Mouse (Mus musculus) intestine, embryonic 15.5 days (tissue): ENCODE measurements around the gene Rab11fip5. TPM values are rescaled to one million over a fixed set of nuclear protein-coding genes. Genes with fewer than 3 reads are reported as not detected.

Experiments
- ATAC-seq: fragments of 200-750 bp; cut with Nextera tagmentation; 2 replicates; pipeline ENCODE4 v1.8.0; 2017; ENCODE audit warnings: moderate TSS enrichment, moderate library complexity
- H3K27ac ChIP-seq: fragments of 300-500 bp; sonication (generic); 2 replicates; pipeline ENCODE4 v1.5.1; 2015; ENCODE audit warnings: mild to moderate bottlenecking, inconsistent platforms
- H3K27me3 ChIP-seq: fragments of 300-500 bp; sonication (generic); replicated peaks from 2 replicates; pipeline ENCODE4 v1.6.1; 2015; ENCODE audit warnings: inconsistent platforms
- H3K36me3 ChIP-seq: fragments of 300-500 bp; sonication (generic); 2 replicates; pipeline ENCODE4 v1.6.1; 2015; ENCODE audit warnings: inconsistent platforms
- H3K4me1 ChIP-seq: fragments of 300-500 bp; sonication (generic); replicated peaks from 2 replicates; pipeline ENCODE4 v1.6.1; 2015; ENCODE audit warnings: inconsistent platforms
- H3K4me2 ChIP-seq: fragments of 300-500 bp; sonication (generic); replicated peaks from 2 replicates; pipeline ENCODE4 v1.6.1; 2015; ENCODE audit warnings: mild to moderate bottlenecking, inconsistent platforms
- H3K4me3 ChIP-seq: fragments of 300-500 bp; sonication (generic); replicated peaks from 2 replicates; pipeline ENCODE4 v1.5.1; 2015; ENCODE audit warnings: inconsistent platforms
- H3K9ac ChIP-seq: fragments of 300-500 bp; sonication (generic); 2 replicates; pipeline ENCODE4 v1.6.1; 2015; ENCODE audit warnings: inconsistent platforms
- H3K9me3 ChIP-seq: fragments of 300-500 bp; sonication (generic); 2 replicates; pipeline ENCODE4 v1.6.1; 2016; ENCODE audit warnings: inconsistent platforms
- WGBS: fragments of 180-500 bp; shearing (Covaris S2); methylation state at CpG from one replicate; pipeline ENCODE4 v1.1.7; 2015; 5-methylcytosine and 5-hydroxymethylcytosine counted together
- polyA plus RNA-seq: library from polyadenylated mRNA; unstranded; fragments of >200 nt; fragmentation: Nextera tagmentation; extraction: Ambion mirVana; gene quantifications from 2 replicates; pipeline ENCODE4 v1.2.1, GENCODE M21; 2015

Gene Rab11fip5
- polyA plus RNA-seq, 1 experiment from 2014 or later: 12.0 TPM

GRCm38 (mm10) chr6:85326564-85326963 is 47.9 kb downstream of the Rab11fip5 start:
- Histone ChIP-seq H3K4me3 (no peak overlapping the region), H3K4me2 (no peak overlapping the region), H3K36me3 (no peaks in the 10 kb centered on the region), H3K4me1 (peaks cover 7% of the 10 kb centered on the region), H3K27me3 (no peaks in the 10 kb centered on the region), H3K9me3 (no peaks in the 10 kb centered on the region), H3K27ac (no peak overlapping the region), H3K9ac (no peak overlapping the region)
- no peak for ATAC-seq
- 80% methylated on average over 4 of the region's 4 CpGs for WGBS

GRCm38 (mm10) chr6:85325109-85325508 is 49.3 kb downstream of the Rab11fip5 start:
- no peak for ATAC-seq
- Histone ChIP-seq H3K36me3 (no peaks in the 10 kb centered on the region), H3K9ac (no peak overlapping the region), H3K27me3 (no peaks in the 10 kb centered on the region), H3K4me3 (no peak overlapping the region), H3K4me1 (no peaks in the 10 kb centered on the region), H3K4me2 (no peak overlapping the region), H3K9me3 (no peaks in the 10 kb centered on the region), H3K27ac (no peak overlapping the region)
- WGBS: 30% methylated on average over 2 of the region's 2 CpGs

GRCm38 (mm10) chr6:85320445-85320866 is 54.0 kb downstream of the Rab11fip5 start:
- 78% methylated on average over 6 of the region's 6 CpGs for WGBS
- Histone ChIP-seq H3K4me1 (no peaks in the 10 kb centered on the region), H3K36me3 (no peaks in the 10 kb centered on the region), H3K9me3 (no peaks in the 10 kb centered on the region), H3K4me2 (no peak overlapping the region), H3K9ac (no peak overlapping the region), H3K4me3 (no peak overlapping the region), H3K27ac (no peak overlapping the region), H3K27me3 (no peaks in the 10 kb centered on the region)
- ATAC-seq: no peak

GRCm38 (mm10) chr6:85316211-85316610 is 58.2 kb downstream of the Rab11fip5 start:
- Histone ChIP-seq H3K4me3 (no peak overlapping the region), H3K27me3 (no peaks in the 10 kb centered on the region), H3K4me1 (no peaks in the 10 kb centered on the region), H3K27ac (no peak overlapping the region), H3K4me2 (no peak overlapping the region), H3K9ac (no peak overlapping the region), H3K36me3 (no peaks in the 10 kb centered on the region), H3K9me3 (no peaks in the 10 kb centered on the region)
- ATAC-seq: no peak
- WGBS: 96% methylated on average over 2 of the region's 2 CpGs

- no peak for ATAC-seq
- Histone ChIP-seq H3K36me3 (no peaks in the 10 kb centered on the region), H3K4me1 (no peaks in the 10 kb centered on the region), H3K27ac (no peak overlapping the region), H3K4me2 (no peak overlapping the region), H3K9ac (no peak overlapping the region), H3K4me3 (no peak overlapping the region), H3K27me3 (no peaks in the 10 kb centered on the region), H3K9me3 (no peaks in the 10 kb centered on the region)
- 50% methylated on average over 9 of the region's 9 CpGs for WGBS
Measured at GRCm38 (mm10) chr6:85314064-85314798, 60.2 kb downstream of the Rab11fip5 start.

GRCm38 (mm10) chr6:85307894-85308293 is 66.5 kb downstream of the Rab11fip5 start:
- no peak overlapping the region for H3K4me3 ChIP-seq
- 74% methylated on average over 4 of the region's 4 CpGs for WGBS
- H3K27ac ChIP-seq: no peak overlapping the region
- no peak overlapping the region for H3K9ac ChIP-seq
- H3K27me3 ChIP-seq: no peaks in the 10 kb centered on the region
- no peaks in the 10 kb centered on the region for H3K4me1 ChIP-seq
- no peak for ATAC-seq
- H3K9me3 ChIP-seq: no peaks in the 10 kb centered on the region
- no peaks in the 10 kb centered on the region for H3K36me3 ChIP-seq
- no peak overlapping the region for H3K4me2 ChIP-seq

- WGBS: 83% methylated on average over 3 of the region's 3 CpGs
- Histone ChIP-seq H3K27me3 (no peaks in the 10 kb centered on the region), H3K4me1 (no peaks in the 10 kb centered on the region; the same call in 1 of the 2 replicates), H3K27ac (no peak overlapping the region), H3K36me3 (no peaks in the 10 kb centered on the region), H3K9ac (no peak overlapping the region), H3K4me3 (no peak overlapping the region), H3K9me3 (no peaks in the 10 kb centered on the region), H3K4me2 (no peak overlapping the region)
- ATAC-seq: no peak
Measured at GRCm38 (mm10) chr6:85306375-85306774, 68.1 kb downstream of the Rab11fip5 start.

- Histone ChIP-seq H3K36me3 (no peaks in the 10 kb centered on the region), H3K4me3 (no peak overlapping the region), H3K9me3 (no peaks in the 10 kb centered on the region), H3K27ac (no peak overlapping the region), H3K27me3 (no peaks in the 10 kb centered on the region), H3K9ac (no peak overlapping the region), H3K4me1 (no peaks in the 10 kb centered on the region; the same call in 1 of the 2 replicates), H3K4me2 (no peak overlapping the region)
- ATAC-seq: no peak
Measured at GRCm38 (mm10) chr6:85305826-85306225, 68.6 kb downstream of the Rab11fip5 start.

- 78% methylated on average over 5 of the region's 5 CpGs for WGBS
- no peak for ATAC-seq
- Histone ChIP-seq H3K36me3 (no peaks in the 10 kb centered on the region), H3K9ac (no peak overlapping the region), H3K4me1 (no peaks in the 10 kb centered on the region; the same call in 1 of the 2 replicates), H3K9me3 (no peaks in the 10 kb centered on the region), H3K4me2 (no peak overlapping the region), H3K27ac (no peak overlapping the region), H3K27me3 (no peaks in the 10 kb centered on the region), H3K4me3 (no peak overlapping the region)
Measured at GRCm38 (mm10) chr6:85304966-85305365, 69.5 kb downstream of the Rab11fip5 start.

- Histone ChIP-seq H3K4me3 (no peak overlapping the region), H3K4me2 (no peak overlapping the region), H3K9me3 (no peaks in the 10 kb centered on the region), H3K27me3 (no peaks in the 10 kb centered on the region), H3K36me3 (no peaks in the 10 kb centered on the region), H3K4me1 (no peaks in the 10 kb centered on the region; the same call in 1 of the 2 replicates), H3K9ac (no peak overlapping the region), H3K27ac (no peak overlapping the region)
- no peak for ATAC-seq
- WGBS: 61% methylated on average over 3 of the region's 3 CpGs
Measured at GRCm38 (mm10) chr6:85302326-85303055, 71.9 kb downstream of the Rab11fip5 start.

GRCm38 (mm10) chr6:85295384-85296167 is 78.9 kb downstream of the Rab11fip5 start:
- Histone ChIP-seq H3K27me3 (no peaks in the 10 kb centered on the region), H3K9ac (no peak overlapping the region), H3K9me3 (no peaks in the 10 kb centered on the region), H3K4me2 (0 out of 2 replicates have a peak overlapping the region, but pooled peaks have one; percentile 6), H3K4me1 (peaks cover 12% of the 10 kb centered on the region), H3K36me3 (no peaks in the 10 kb centered on the region), H3K4me3 (no peak overlapping the region), H3K27ac (peak overlapping the region; percentile 86)
- WGBS: 70% methylated on average over 7 of the region's 7 CpGs
- ATAC-seq: peak; percentile 93

GRCm38 (mm10) chr6:85294004-85294379 is 80.4 kb downstream of the Rab11fip5 start:
- Histone ChIP-seq H3K36me3 (no peaks in the 10 kb centered on the region), H3K4me3 (no peak overlapping the region), H3K9me3 (no peaks in the 10 kb centered on the region), H3K9ac (no peak overlapping the region), H3K4me1 (peaks cover 12% of the 10 kb centered on the region), H3K27me3 (no peaks in the 10 kb centered on the region), H3K4me2 (no peak overlapping the region), H3K27ac (no peak overlapping the region)
- ATAC-seq: no peak
- WGBS: 64% methylated on average over 5 of the region's 5 CpGs
